Comparison of ENCODE assay signal across 8 mouse cellular contexts in genomic region chr10:117570971-117571861, GRCm38 (mm10). TPM values are rescaled to one million over a fixed set of nuclear protein-coding genes. Genes with fewer than 3 reads are reported as not detected.
A peak's percentile ranks its signal among the peaks of the same experiment; 100 is the strongest.
DNase-seq lines count a peak whose midpoint lies in the region; ATAC-seq and TF ChIP-seq lines count a peak whose summit lies in the region.

No protein-coding gene starts in this region.

- no peak overlapping the region; the same call in 1 of the 2 replicates for H3K9ac ChIP-seq in intestine, embryonic 14.5 days (ENCODE audit: low read length)
- H3K9ac ChIP-seq in limb, embryonic 15.5 days = no peak overlapping the region

- 1% methylated on average over 27 of the region's 27 CpGs for WGBS in intestine, embryonic 14.5 days
- under 1% methylated on average over 27 of the region's 27 CpGs for WGBS in limb, embryonic 15.5 days

- ATAC-seq in intestine, embryonic 14.5 days (replicated peaks; ENCODE audit: low FRiP score, low TSS enrichment, low read depth) = no peak
- peak; percentile 71 for ATAC-seq in limb, embryonic 15.5 days (ENCODE audit: insufficient number of reproducible peaks, low FRiP score, low TSS enrichment, low read depth)

- H3K9me3 ChIP-seq in intestine, embryonic 14.5 days (ENCODE audit: control insufficient read depth, low read length) = peaks cover 1% of the 10 kb centered on the region
- H3K9me3 ChIP-seq in limb, embryonic 15.5 days = no peaks in the 10 kb centered on the region

- 0 out of 2 replicates have a peak, but pooled peaks cover 6% of the 10 kb centered on the region for H3K4me1 ChIP-seq in intestine, embryonic 14.5 days (replicated peaks; ENCODE audit: control insufficient read depth, insufficient read depth, low read length)
- H3K4me1 ChIP-seq in limb, embryonic 15.5 days = peaks cover 20% of the 10 kb centered on the region

- peak overlapping the region; percentile 50 for H3K4me2 ChIP-seq in intestine, embryonic 14.5 days (ENCODE audit: low read length)
- H3K4me2 ChIP-seq in limb, embryonic 15.5 days = peak overlapping the region; percentile 66
- H3K4me2 ChIP-seq in myocyte (ENCODE audit: low read depth) = peak overlapping the region; percentile 77

- TF ChIP-seq CTCF in brain, embryonic 14.5 days (IDR thresholded peaks at IDR 0.05; ENCODE audit: borderline replicate concordance, extremely low read depth, insufficient read depth, insufficient read length) = no peak

- no peak overlapping the region for H3ac ChIP-seq in myocyte (ENCODE audit: control insufficient read depth, insufficient read length)

- TF ChIP-seq POLR2A in brain, embryonic 14.5 days (IDR thresholded peaks at IDR 0.05; ENCODE audit: borderline replicate concordance, extremely low read depth, insufficient read depth, insufficient read length, poor library complexity, severe bottlenecking) = no peak
- TF ChIP-seq POLR2A in myocyte (IDR thresholded peaks at IDR 0.05; ENCODE audit: insufficient read length, low read depth) = no peak

- intact Hi-C loops in gastrocnemius, postnatal 14 days (cut with DNase I; ENCODE audit: low total_unique reads) = no loop called here

- no peaks in the 10 kb centered on the region for H3K79me2 ChIP-seq in myocyte (ENCODE audit: control insufficient read depth, insufficient read depth)

- 0 out of 2 replicates have a peak, but pooled peaks cover 2% of the 10 kb centered on the region for H3K27me3 ChIP-seq in intestine, embryonic 14.5 days (replicated peaks; ENCODE audit: control insufficient read depth, insufficient read depth, low read length)
- H3K27me3 ChIP-seq in limb, embryonic 15.5 days = 0 out of 2 replicates have a peak, but pooled peaks cover 3% of the 10 kb centered on the region
- no peaks in the 10 kb centered on the region for H3K27me3 ChIP-seq in myocyte (ENCODE audit: control insufficient read depth, insufficient read depth, insufficient read length)

- peak overlapping the region; percentile 44; the same call in 1 of the 2 replicates for H3K27ac ChIP-seq in intestine, embryonic 14.5 days (ENCODE audit: low read depth)
- peak overlapping the region; percentile 55; the same call in 1 of the 2 replicates for H3K27ac ChIP-seq in limb, embryonic 15.5 days

- peak; percentile 13 to 19 for DNase-seq in layer of hippocampus, adult 8-10 months (ENCODE audit: low spot score in 2 of 2)
- DNase-seq in layer of hippocampus, adult 9-11 months = no peak
- peak; percentile 77 for DNase-seq in brain, embryonic 14.5 days (ENCODE audit: low read depth)
- DNase-seq in gastrocnemius, postnatal 14 days = peak; percentile 40
- peak; percentile 78 for DNase-seq in intestine, embryonic 14.5 days (ENCODE audit: low spot score)
- no peak for DNase-seq in ovary, adult 18-20 months (ENCODE audit: low spot score)

- H3K4me3 ChIP-seq in intestine, embryonic 14.5 days (ENCODE audit: low read depth, low read length) = peak overlapping the region; percentile 23
- H3K4me3 ChIP-seq in limb, embryonic 15.5 days = peak overlapping the region; percentile 35
- no peak overlapping the region for H3K4me3 ChIP-seq in myocyte

- no peaks in the 10 kb centered on the region for H3K36me3 ChIP-seq in intestine, embryonic 14.5 days (ENCODE audit: control insufficient read depth, insufficient read depth, low read length)
- H3K36me3 ChIP-seq in limb, embryonic 15.5 days = no peaks in the 10 kb centered on the region
- H3K36me3 ChIP-seq in myocyte (ENCODE audit: control insufficient read depth, insufficient read depth) = no peaks in the 10 kb centered on the region

TF ChIP-seq in myocyte, 11 proteins besides CTCF, POLR2A, EP300 and RAD21:
- TF ChIP-seq TCF12 (IDR thresholded peaks at IDR 0.05; ENCODE audit: insufficient read depth, poor library complexity, severe bottlenecking) (peak; percentile 15), SRF (IDR thresholded peaks at IDR 0.05; ENCODE audit: control insufficient read depth, insufficient read length, low read depth) (no peak), CEBPB (IDR thresholded peaks at IDR 0.05; ENCODE audit: insufficient read depth, poor library complexity, severe bottlenecking) (no peak), E2F4 (IDR thresholded peaks at IDR 0.05; ENCODE audit: insufficient read depth) (no peak), MAX (IDR thresholded peaks at IDR 0.05; ENCODE audit: low read depth) (no peak), POLR2AphosphoS2 (IDR thresholded peaks at IDR 0.05; ENCODE audit: insufficient read length, low read depth) (no peak), TCF3 (IDR thresholded peaks at IDR 0.05; ENCODE audit: insufficient read length, low read depth) (no peak), MYOD1 (IDR thresholded peaks at IDR 0.05; ENCODE audit: control insufficient read depth in 1 of 3, insufficient read length in 2 of 3, low read depth in 2 of 3) (peak; percentile 34 to 88 (median 82)), USF1 (IDR thresholded peaks at IDR 0.05; ENCODE audit: low read depth) (no peak), REST (IDR thresholded peaks at IDR 0.05; ENCODE audit: insufficient read depth, insufficient read length) (no peak), MYOG (IDR thresholded peaks at IDR 0.05; ENCODE audit: control insufficient read depth in 1 of 3, insufficient read depth in 1 of 3, insufficient read length in 2 of 3, low read depth in 2 of 3) (peak in 1 of 3 experiments; percentile 10)
TF ChIP-seq in myocyte: peak in this region for 3.

RNA-seq across cellular contexts. Expression of gene Cpm, which starts 58.1 kb away (rescaled TPM):
- total RNA-seq in layer of hippocampus, adult 8-10 months (2022) = 10 to 100 TPM in 2 of 4 experiments, 1 to 10 TPM in 2; 9.1 to 11.4 (median 9.7) TPM
- polyA plus RNA-seq in brain, embryonic 14.5 days (2012; rRNA removed) = 3.4 and 3.7 TPM in 2 replicates
- 1 to 10 TPM; 6.2 to 7.4 TPM for total RNA-seq in gastrocnemius, postnatal 14 days (2021)
- 66.6 and 85.8 TPM in 2 replicates for polyA plus RNA-seq in intestine, embryonic 14.5 days (2014; fragmentation: Nextera tagmentation; extraction: Ambion mirVana)
- 69.8 and 72.6 TPM in 2 replicates for polyA plus RNA-seq in limb, embryonic 15.5 days (2015; fragmentation: Nextera tagmentation; extraction: Ambion mirVana)
- polyA plus RNA-seq in myocyte (2012; fragmentation: generic; extraction: Trizol) = 0.07 TPM

Comparison
In these comparisons a context has a peak if more than half of its experiments do, and no peak if none do; other contexts are left out.
1. DNase-seq: peak in layer of hippocampus, adult 8-10 months (2 of 2), brain, embryonic 14.5 days (single experiment), gastrocnemius, postnatal 14 days (single experiment) and intestine, embryonic 14.5 days (single experiment); none in layer of hippocampus, adult 9-11 months (single experiment) and ovary, adult 18-20 months (single experiment).
2. RNA of gene Cpm, which starts 58.1 kb away (polyA plus RNA-seq): 69.8 to 72.6 TPM in limb, embryonic 15.5 days and 66.6 to 85.8 TPM in intestine, embryonic 14.5 days; 3.4 to 3.7 TPM in brain, embryonic 14.5 days and 0.07 TPM in myocyte (single experiment); every median in the first group is over 10 times any median in the second.
3. Peak in every context shown above with its lines, with median percentiles within 50 percentile points of each other: H3K4me2 ChIP-seq.